Mouse (Mus musculus) hindbrain, postnatal 0 days (tissue): ENCODE data around the gene Ivd. TPM values are rescaled to one million over a fixed set of nuclear protein-coding genes. Genes with fewer than 3 reads are reported as not detected.

ENCODE experiments used
- ATAC-seq: fragments of 200-750 bp; cut with Nextera tagmentation; 2 replicates; pipeline ENCODE4 v1.8.0; 2017; ENCODE audit warnings: mild to moderate bottlenecking, moderate TSS enrichment, moderate library complexity
- DNase-seq: peaks from one replicate; pipeline ENCODE4 v3.0.0-alpha.2; 2015; ENCODE audit warnings: low spot score
- H3K27ac ChIP-seq: fragments of 300-500 bp; sonication (generic); 2 replicates; pipeline ENCODE4 v1.5.1; 2014; ENCODE audit warnings: mild to moderate bottlenecking
- H3K27me3 ChIP-seq: fragments of 300-500 bp; sonication (generic); 2 replicates; pipeline ENCODE4 v1.6.1; 2014; ENCODE audit warnings: low read length, mixed read lengths; ENCODE audit not compliant: insufficient read depth
- H3K36me3 ChIP-seq: fragments of 300-500 bp; sonication (generic); 2 replicates; pipeline ENCODE4 v1.6.1; 2014; ENCODE audit warnings: low read length, mixed read lengths; ENCODE audit not compliant: insufficient read depth
- H3K4me1 ChIP-seq: fragments of 300-500 bp; sonication (generic); 2 replicates; pipeline ENCODE4 v1.6.1; 2014; ENCODE audit warnings: antibody characterized with exemption, low read length, mixed read lengths; ENCODE audit not compliant: insufficient read depth
- H3K4me2 ChIP-seq: fragments of 300-500 bp; sonication (generic); 2 replicates; pipeline ENCODE4 v1.6.1; 2014; ENCODE audit warnings: low read depth, mild to moderate bottlenecking, low read length, moderate library complexity, mixed read lengths
- H3K4me3 ChIP-seq: fragments of 300-500 bp; sonication (generic); 2 replicates; pipeline ENCODE4 v1.5.1; 2014; ENCODE audit warnings: low read length
- H3K9ac ChIP-seq: fragments of 300-500 bp; sonication (generic); replicated peaks from 2 replicates; pipeline ENCODE4 v1.6.1; 2014; ENCODE audit warnings: mild to moderate bottlenecking, low read length, moderate library complexity, mixed read lengths
- H3K9me3 ChIP-seq: fragments of 300-500 bp; sonication (generic); 2 replicates; pipeline ENCODE4 v1.6.1; 2016; ENCODE audit warnings: low read length, mixed read lengths
- CTCF ChIP-seq: IDR thresholded peaks from 2 replicates; pipeline ENCODE4 v1.5.1; 2016; ENCODE audit warnings: antibody characterized with exemption, control low read depth, low read depth
- WGBS: fragments of 180-500 bp; shearing (Covaris S2); extraction: QIAGEN DNeasy Blood & Tissue Kit; methylation state at CpG from one replicate; pipeline ENCODE4 v1.1.7; 2014; 5-methylcytosine and 5-hydroxymethylcytosine counted together
- polyA plus RNA-seq: library from polyadenylated mRNA; unstranded; fragments of >200 nt; fragmentation: Nextera tagmentation; extraction: Ambion mirVana; gene quantifications from 2 replicates; pipeline ENCODE4 v1.2.1, GENCODE M21; 2015
- total RNA-seq: library from RNA; depleted of rRNA; stranded (reverse); fragments of >200 nt; gene quantifications from 2 replicates; pipeline ENCODE4 v1.2.3, GENCODE M21; 2014

Ivd gene
- total and polyA plus RNA-seq, 2 experiments from 2014 or later, result 61.7 to 101 TPM

GRCm38 (mm10) chr2:118851756-118852155 lies 10.0 kb upstream of the Ivd start:
- Histone ChIP-seq H3K4me2 (no peak overlapping the region), H3K27me3 (no peaks in the 10 kb centered on the region), H3K27ac (no peak overlapping the region), H3K36me3 (no peaks in the 10 kb centered on the region), H3K9ac (no peak overlapping the region), H3K4me3 (no peak overlapping the region), H3K4me1 (no peaks in the 10 kb centered on the region), H3K9me3 (no peaks in the 10 kb centered on the region)
- WGBS, result 43% methylated on average over 3 of the region's 3 CpGs
- DNase-seq (no peak), ATAC-seq (no peak)
- TF ChIP-seq CTCF, result no peak

GRCm38 (mm10) chr2:118862340-118862675 lies 554 bp downstream of the Ivd start:
- TF ChIP-seq CTCF, result no peak
- peak overlapping the region; percentile 84 for H3K27ac ChIP-seq
- H3K9me3 ChIP-seq, result no peaks in the 10 kb centered on the region
- H3K36me3 ChIP-seq, result no peaks in the 10 kb centered on the region
- peak overlapping the region; percentile 88 for H3K4me2 ChIP-seq
- no peaks in the 10 kb centered on the region for H3K27me3 ChIP-seq
- H3K4me3 ChIP-seq, result peak overlapping the region; percentile 63
- peak overlapping the region; percentile 75 for H3K9ac ChIP-seq
- DNase-seq, result no peak
- no peak for ATAC-seq
- WGBS, result 17% methylated on average over 2 of the region's 3 CpGs
- no peaks in the 10 kb centered on the region for H3K4me1 ChIP-seq

GRCm38 (mm10) chr2:118870601-118871000 lies 8.8 kb downstream of the Ivd start:
- Histone ChIP-seq H3K27ac (no peak overlapping the region), H3K27me3 (no peaks in the 10 kb centered on the region), H3K4me3 (no peak overlapping the region), H3K4me1 (no peaks in the 10 kb centered on the region), H3K36me3 (no peaks in the 10 kb centered on the region; the same call in 1 of the 2 replicates), H3K9me3 (no peaks in the 10 kb centered on the region), H3K4me2 (no peak overlapping the region), H3K9ac (no peak overlapping the region)
- DNase-seq, result no peak
- TF ChIP-seq CTCF, result no peak
- 91% methylated on average over 3 of the region's 3 CpGs for WGBS
- ATAC-seq, result no peak

- no peak for TF ChIP-seq CTCF
- Histone ChIP-seq H3K4me2 (no peak overlapping the region), H3K27me3 (no peaks in the 10 kb centered on the region), H3K9me3 (no peaks in the 10 kb centered on the region), H3K4me1 (no peaks in the 10 kb centered on the region), H3K9ac (no peak overlapping the region), H3K4me3 (no peak overlapping the region), H3K36me3 (no peaks in the 10 kb centered on the region; the same call in 1 of the 2 replicates), H3K27ac (no peak overlapping the region)
- WGBS, result 59% methylated on average over 1 of the region's 1 CpGs
- no peak for ATAC-seq
- no peak for DNase-seq
These were observed 9.3 kb downstream of the Ivd start for GRCm38 (mm10) chr2:118871032-118871431.

GRCm38 (mm10) chr2:118873018-118873417 lies 11.3 kb downstream of the Ivd start:
- no peak overlapping the region for H3K9ac ChIP-seq
- no peak overlapping the region for H3K4me3 ChIP-seq
- no peaks in the 10 kb centered on the region for H3K27me3 ChIP-seq
- TF ChIP-seq CTCF, result no peak
- DNase-seq, result no peak
- ATAC-seq, result no peak
- WGBS, result 92% methylated on average over 5 of the region's 5 CpGs
- no peaks in the 10 kb centered on the region for H3K9me3 ChIP-seq
- H3K27ac ChIP-seq, result no peak overlapping the region
- H3K4me1 ChIP-seq, result no peaks in the 10 kb centered on the region
- peaks cover 7% of the 10 kb centered on the region; the same call in 1 of the 2 replicates for H3K36me3 ChIP-seq
- H3K4me2 ChIP-seq, result no peak overlapping the region

GRCm38 (mm10) chr2:118873890-118874430 lies 12.2 kb downstream of the Ivd start:
- Histone ChIP-seq H3K9me3 (no peaks in the 10 kb centered on the region), H3K9ac (no peak overlapping the region), H3K27ac (no peak overlapping the region), H3K36me3 (peaks cover 7% of the 10 kb centered on the region; the same call in 1 of the 2 replicates), H3K4me2 (no peak overlapping the region), H3K27me3 (no peaks in the 10 kb centered on the region), H3K4me1 (no peaks in the 10 kb centered on the region), H3K4me3 (no peak overlapping the region)
- no peak for DNase-seq
- no peak for TF ChIP-seq CTCF
- ATAC-seq, result no peak
- WGBS, result 86% methylated on average over 6 of the region's 6 CpGs

GRCm38 (mm10) chr2:118875316-118875715 lies 13.6 kb downstream of the Ivd start:
- H3K36me3 ChIP-seq, result peaks cover 7% of the 10 kb centered on the region; the same call in 1 of the 2 replicates
- H3K9me3 ChIP-seq, result no peaks in the 10 kb centered on the region
- no peak for TF ChIP-seq CTCF
- ATAC-seq (no peak), DNase-seq (no peak)
- no peaks in the 10 kb centered on the region for H3K27me3 ChIP-seq
- WGBS, result 86% methylated on average over 8 of the region's 8 CpGs
- H3K9ac ChIP-seq, result no peak overlapping the region
- no peak overlapping the region for H3K4me3 ChIP-seq
- H3K4me1 ChIP-seq, result no peaks in the 10 kb centered on the region
- no peak overlapping the region for H3K27ac ChIP-seq
- no peak overlapping the region for H3K4me2 ChIP-seq
